Mouse (Mus musculus): ENCODE measurements around the gene Stim2. TPM values are rescaled to one million over a fixed set of nuclear protein-coding genes. Genes with fewer than 3 reads are reported as not detected.

The Stim2 gene
- polyA plus RNA-seq, 1 experiment from 2014 or later = 22.6 TPM

DNA sequence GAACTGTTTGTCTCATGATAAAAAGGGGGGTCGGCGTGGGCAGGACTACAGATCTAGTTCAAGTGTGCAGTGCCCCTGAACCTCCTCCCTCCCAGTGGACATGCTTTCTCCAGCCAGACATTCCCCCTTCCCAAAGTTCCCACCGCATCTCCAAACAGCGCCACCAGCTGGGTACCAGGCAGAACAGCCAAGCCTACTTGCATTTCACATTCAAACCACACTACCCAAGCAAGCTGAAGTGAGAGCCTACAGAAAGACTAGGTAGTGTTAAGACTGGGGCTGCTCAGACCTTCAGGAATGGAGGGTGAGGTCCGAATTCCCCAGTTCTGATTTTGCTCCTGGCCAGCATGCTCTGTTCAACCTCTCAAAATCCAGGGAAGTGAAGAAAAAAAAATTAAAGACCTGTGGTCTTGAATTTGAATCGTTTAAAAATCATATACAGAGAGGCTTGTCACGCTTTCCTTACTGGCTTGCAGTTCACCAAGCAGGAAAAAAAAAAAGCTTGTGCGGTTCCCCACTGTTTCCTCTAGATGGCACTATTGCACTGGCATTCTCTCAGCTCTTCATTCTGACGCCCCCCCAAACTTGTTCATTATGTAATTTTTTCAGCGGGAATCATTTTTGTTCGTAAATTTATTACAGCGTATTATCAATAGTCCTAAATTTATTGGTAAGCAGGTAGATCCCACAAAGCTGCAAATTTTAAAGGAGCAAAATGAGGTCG lies 156.4 kb downstream of the Stim2 start:
- peaks cover 8% of the 10 kb centered on the region; the same call in 1 of the 2 replicates for H3K4me1 ChIP-seq
- no peak for ATAC-seq (ENCODE audit: insufficient number of reproducible peaks, low FRiP score, low TSS enrichment, low read depth)
- peak overlapping the region; percentile 15; the same call in 1 of the 2 replicates for H3K4me2 ChIP-seq
- peak overlapping the region; percentile 10; the same call in 1 of the 2 replicates for H3K4me3 ChIP-seq
- H3K27me3 ChIP-seq = peaks cover 4% of the 10 kb centered on the region
- no peak overlapping the region for H3K9ac ChIP-seq
- WGBS = 25% methylated on average over 13 of the region's 13 CpGs
- no peaks in the 10 kb centered on the region for H3K36me3 ChIP-seq
- H3K27ac ChIP-seq = no peak overlapping the region
- no peaks in the 10 kb centered on the region for H3K9me3 ChIP-seq

DNA sequence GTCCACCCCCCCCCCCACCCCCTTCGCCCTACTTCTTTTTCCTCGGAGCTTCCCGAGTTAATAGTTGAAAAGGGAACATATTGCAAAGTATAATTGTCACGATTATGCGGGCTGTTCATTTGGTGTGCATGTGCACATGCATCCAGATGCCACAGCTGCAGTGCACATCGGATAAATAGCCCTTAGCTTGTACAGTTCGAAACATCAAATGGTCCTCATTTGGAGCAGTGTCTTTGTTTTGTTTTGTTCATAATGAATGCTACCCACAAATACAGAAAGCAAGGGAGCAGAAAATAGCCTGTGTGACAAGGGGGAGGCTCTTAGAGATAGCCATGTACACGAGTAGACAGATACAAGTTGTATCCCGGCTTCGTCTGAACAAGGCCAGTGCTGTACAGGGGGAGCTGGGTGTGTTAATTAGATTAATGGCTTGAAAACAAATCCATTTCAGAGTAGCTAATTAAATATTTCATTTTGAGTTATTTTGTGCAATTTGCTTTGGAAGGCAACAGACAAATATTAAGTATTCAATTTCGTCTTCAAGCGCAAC lies 157.0 kb downstream of the Stim2 start:
- H3K4me2 ChIP-seq = peak overlapping the region; percentile 15; the same call in 1 of the 2 replicates
- ATAC-seq (ENCODE audit: insufficient number of reproducible peaks, low FRiP score, low TSS enrichment, low read depth) = no peak
- no peaks in the 10 kb centered on the region for H3K36me3 ChIP-seq
- no peaks in the 10 kb centered on the region for H3K9me3 ChIP-seq
- H3K27ac ChIP-seq = no peak overlapping the region
- 58% methylated on average over 12 of the region's 12 CpGs for WGBS
- peak overlapping the region; percentile 10; the same call in 1 of the 2 replicates for H3K4me3 ChIP-seq
- peaks cover 4% of the 10 kb centered on the region for H3K27me3 ChIP-seq
- peaks cover 8% of the 10 kb centered on the region; the same call in 1 of the 2 replicates for H3K4me1 ChIP-seq
- no peak overlapping the region for H3K9ac ChIP-seq

DNA sequence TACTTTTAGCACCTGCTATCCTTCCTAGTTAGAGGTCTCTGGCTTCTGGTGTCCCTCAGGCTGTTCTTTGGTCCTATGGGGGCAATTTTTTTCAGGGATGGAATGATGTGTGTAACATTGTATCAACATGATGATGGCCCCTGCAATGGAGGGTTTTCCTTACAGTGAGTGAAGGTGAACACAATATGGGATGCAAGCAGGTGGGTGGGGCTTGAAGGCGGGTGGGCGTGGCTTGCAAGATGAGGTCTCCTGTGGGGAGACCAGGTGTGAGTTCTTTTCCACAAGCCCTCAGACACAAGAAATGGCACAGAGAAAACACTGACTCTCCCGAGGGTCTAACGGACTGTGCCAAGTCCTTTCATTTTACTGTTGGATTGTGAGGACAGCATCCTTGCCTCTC lies 157.6 kb downstream of the Stim2 start:
- WGBS = 68% methylated on average over 4 of the region's 4 CpGs
- Histone ChIP-seq H3K4me2 (no peak overlapping the region), H3K9me3 (no peaks in the 10 kb centered on the region), H3K4me3 (no peak overlapping the region), H3K27me3 (peaks cover 7% of the 10 kb centered on the region), H3K36me3 (no peaks in the 10 kb centered on the region), H3K9ac (no peak overlapping the region), H3K27ac (no peak overlapping the region), H3K4me1 (peaks cover 8% of the 10 kb centered on the region; the same call in 1 of the 2 replicates)
- no peak for ATAC-seq (ENCODE audit: insufficient number of reproducible peaks, low FRiP score, low TSS enrichment, low read depth)

DNA sequence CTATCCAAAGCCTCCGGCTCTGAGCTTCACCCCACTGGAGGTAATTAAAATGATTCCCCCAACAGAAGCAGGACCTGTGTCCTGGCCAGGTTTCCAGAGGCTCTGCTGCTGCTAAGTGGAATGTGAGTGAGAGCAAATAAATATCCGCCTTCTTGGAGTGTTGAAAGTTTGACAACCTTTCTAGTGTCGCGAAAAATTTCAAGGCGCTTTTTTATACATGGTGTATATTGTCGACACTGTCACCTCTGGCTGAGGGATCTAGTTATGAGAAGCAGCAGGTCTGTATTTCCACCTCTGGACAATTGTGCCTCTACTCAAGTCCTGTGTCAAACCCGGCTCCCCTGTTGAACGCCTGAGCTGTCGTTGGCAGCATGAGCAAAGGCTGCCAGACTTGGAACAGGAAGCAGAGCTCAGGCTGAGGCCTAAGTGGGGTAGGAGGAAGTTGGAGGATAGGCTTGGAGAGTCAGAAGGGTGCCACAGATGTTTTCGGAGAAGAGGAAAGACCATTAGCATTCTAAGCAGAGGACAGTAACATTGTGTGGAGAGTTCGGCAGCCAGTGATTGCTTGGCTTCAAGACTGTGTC lies 158.7 kb downstream of the Stim2 start:
- Histone ChIP-seq H3K9me3 (no peaks in the 10 kb centered on the region), H3K27me3 (peaks cover 7% of the 10 kb centered on the region), H3K9ac (no peak overlapping the region), H3K36me3 (no peaks in the 10 kb centered on the region), H3K4me2 (no peak overlapping the region), H3K4me1 (peaks cover 8% of the 10 kb centered on the region; the same call in 1 of the 2 replicates), H3K4me3 (no peak overlapping the region), H3K27ac (no peak overlapping the region)
- no peak for ATAC-seq (ENCODE audit: insufficient number of reproducible peaks, low FRiP score, low TSS enrichment, low read depth)
- 39% methylated on average over 11 of the region's 11 CpGs for WGBS

DNA sequence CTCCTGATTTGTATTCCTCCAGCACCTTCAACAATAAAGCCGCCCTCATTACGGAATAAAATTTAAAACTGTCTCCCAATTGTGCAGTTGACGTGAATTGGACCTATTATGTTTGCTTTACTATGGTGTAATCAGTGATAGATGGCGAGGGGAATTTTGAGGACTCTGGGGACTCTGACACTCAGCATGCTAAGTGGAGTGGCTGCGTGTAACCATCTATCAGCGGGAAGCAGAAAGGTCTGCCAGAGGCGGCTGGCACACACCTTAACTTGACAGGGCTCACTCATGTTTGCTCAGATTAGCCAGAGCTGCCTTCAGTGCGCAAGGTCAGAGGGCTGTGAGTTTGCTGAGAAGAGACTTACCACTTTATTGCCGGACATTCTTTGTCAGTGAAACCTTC lies 159.9 kb downstream of the Stim2 start:
- Histone ChIP-seq H3K4me3 (no peak overlapping the region), H3K27me3 (peaks cover 7% of the 10 kb centered on the region), H3K9ac (no peak overlapping the region), H3K4me2 (no peak overlapping the region), H3K9me3 (no peaks in the 10 kb centered on the region), H3K4me1 (peaks cover 8% of the 10 kb centered on the region; the same call in 1 of the 2 replicates), H3K27ac (no peak overlapping the region), H3K36me3 (no peaks in the 10 kb centered on the region)
- no peak for ATAC-seq (ENCODE audit: insufficient number of reproducible peaks, low FRiP score, low TSS enrichment, low read depth)
- 49% methylated on average over 9 of the region's 9 CpGs for WGBS

DNA sequence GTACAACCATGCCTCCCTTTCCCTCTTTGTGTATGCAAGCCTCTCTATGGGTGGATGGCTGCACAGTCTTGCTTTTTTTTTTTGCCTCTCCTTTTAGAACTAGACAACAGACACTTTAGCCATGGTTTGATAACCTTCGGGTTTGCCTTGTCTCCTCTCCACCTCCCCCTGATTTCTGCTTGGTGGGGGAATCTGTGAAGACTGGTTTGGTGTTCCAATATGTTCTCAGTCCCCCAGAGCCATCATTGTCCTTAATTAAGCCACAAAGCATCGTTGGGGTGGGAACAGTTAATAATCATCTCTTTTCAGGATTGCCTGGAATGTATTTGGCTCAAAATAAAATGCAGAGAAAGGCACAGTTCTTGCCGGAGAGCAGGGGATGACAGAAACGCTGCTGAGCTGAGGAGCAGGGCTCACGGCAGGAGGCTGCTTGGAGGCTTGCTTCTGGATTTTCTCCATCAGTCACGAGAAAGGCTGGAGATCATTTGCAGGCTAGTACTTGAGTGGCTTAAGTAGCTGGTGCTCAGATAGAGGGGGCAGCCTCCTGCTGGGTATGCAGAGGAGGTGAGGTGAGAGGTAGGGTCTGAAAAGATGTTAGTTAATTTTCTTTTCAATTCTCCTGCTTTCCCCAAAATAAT lies 161.0 kb downstream of the Stim2 start:
- Histone ChIP-seq H3K4me1 (peaks cover 8% of the 10 kb centered on the region; the same call in 1 of the 2 replicates), H3K36me3 (no peaks in the 10 kb centered on the region), H3K4me2 (no peak overlapping the region), H3K27ac (no peak overlapping the region), H3K27me3 (0 out of 2 replicates have a peak, but pooled peaks cover 3% of the 10 kb centered on the region), H3K4me3 (no peak overlapping the region), H3K9me3 (no peaks in the 10 kb centered on the region), H3K9ac (no peak overlapping the region)
- no peak for ATAC-seq (ENCODE audit: insufficient number of reproducible peaks, low FRiP score, low TSS enrichment, low read depth)
- 10% methylated on average over 6 of the region's 6 CpGs for WGBS

DNA sequence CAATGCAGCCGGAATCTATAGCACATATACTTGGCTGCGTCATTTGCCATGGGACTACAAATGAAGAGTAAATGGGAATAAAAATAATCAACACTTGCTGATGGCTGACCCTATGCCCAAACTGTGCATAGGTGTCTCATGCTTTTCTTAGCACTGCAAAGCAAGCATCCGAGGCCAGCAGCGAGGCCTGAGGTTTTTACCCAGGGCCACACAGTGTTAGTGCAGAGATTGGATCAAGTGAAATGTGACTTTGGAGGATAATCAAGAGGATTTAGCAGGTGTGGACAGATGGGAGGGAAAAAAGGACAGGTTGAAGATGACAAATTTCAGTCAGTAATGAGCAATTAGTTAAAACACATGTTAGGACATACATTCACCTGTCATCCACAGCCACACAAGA lies 162.3 kb downstream of the Stim2 start:
- no peaks in the 10 kb centered on the region for H3K9me3 ChIP-seq

DNA sequence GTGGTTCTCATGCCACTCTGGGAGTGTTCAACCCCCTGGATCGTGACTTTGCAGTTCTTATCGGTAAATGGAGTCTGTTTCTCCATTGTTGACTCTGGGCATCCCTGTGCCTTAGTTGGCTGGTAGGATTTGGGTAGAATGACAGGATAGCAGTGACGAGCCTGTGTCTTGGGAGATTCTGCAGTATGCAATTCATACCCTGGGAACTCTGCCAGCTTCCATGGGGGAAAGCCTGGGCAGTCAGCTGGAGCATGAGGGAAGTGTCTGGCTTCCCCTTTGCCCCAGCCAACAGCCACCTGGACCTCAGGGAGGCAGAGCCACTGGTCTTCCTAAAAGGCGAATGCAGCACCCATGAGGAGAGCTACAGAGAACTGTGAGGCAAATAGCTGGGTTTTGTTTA lies 165.6 kb downstream of the Stim2 start:
- no peaks in the 10 kb centered on the region for H3K4me1 ChIP-seq
- no peak overlapping the region for H3K9ac ChIP-seq
- H3K9me3 ChIP-seq = no peaks in the 10 kb centered on the region
- H3K27ac ChIP-seq = no peak overlapping the region
- ATAC-seq (ENCODE audit: insufficient number of reproducible peaks, low FRiP score, low TSS enrichment, low read depth) = no peak
- H3K27me3 ChIP-seq = 0 out of 2 replicates have a peak, but pooled peaks cover 3% of the 10 kb centered on the region
- no peak overlapping the region for H3K4me2 ChIP-seq
- H3K4me3 ChIP-seq = no peak overlapping the region
- WGBS = 69% methylated on average over 4 of the region's 4 CpGs
- no peaks in the 10 kb centered on the region for H3K36me3 ChIP-seq

More for the DNA sequence above, 162.3 kb downstream of the Stim2 start:
- no peak overlapping the region for H3K4me3 ChIP-seq
- H3K4me1 ChIP-seq = peaks cover 5% of the 10 kb centered on the region; the same call in 1 of the 2 replicates
- no peak for ATAC-seq (ENCODE audit: insufficient number of reproducible peaks, low FRiP score, low TSS enrichment, low read depth)
- no peaks in the 10 kb centered on the region for H3K36me3 ChIP-seq
- H3K4me2 ChIP-seq = no peak overlapping the region
- H3K27ac ChIP-seq = no peak overlapping the region
- 0 out of 2 replicates have a peak, but pooled peaks cover 3% of the 10 kb centered on the region for H3K27me3 ChIP-seq
- 78% methylated on average over 4 of the region's 4 CpGs for WGBS
- no peak overlapping the region for H3K9ac ChIP-seq

Other genes with a start within 250 kb of the Stim2 start
- gene Tbc1d19, start 188.9 kb upstream of the Stim2 start, polyA plus RNA-seq (2015; fragmentation: Nextera tagmentation; extraction: Ambion mirVana) = 37.9 and 42.3 TPM in 2 replicates